Mouse (Mus musculus): ENCODE measurements around the gene Flrt3. TPM values are rescaled to one million over a fixed set of nuclear protein-coding genes. Genes with fewer than 3 reads are reported as not detected.

Flrt3 gene
- polyA plus RNA-seq, 1 experiment, result 0.23 TPM

DNA sequence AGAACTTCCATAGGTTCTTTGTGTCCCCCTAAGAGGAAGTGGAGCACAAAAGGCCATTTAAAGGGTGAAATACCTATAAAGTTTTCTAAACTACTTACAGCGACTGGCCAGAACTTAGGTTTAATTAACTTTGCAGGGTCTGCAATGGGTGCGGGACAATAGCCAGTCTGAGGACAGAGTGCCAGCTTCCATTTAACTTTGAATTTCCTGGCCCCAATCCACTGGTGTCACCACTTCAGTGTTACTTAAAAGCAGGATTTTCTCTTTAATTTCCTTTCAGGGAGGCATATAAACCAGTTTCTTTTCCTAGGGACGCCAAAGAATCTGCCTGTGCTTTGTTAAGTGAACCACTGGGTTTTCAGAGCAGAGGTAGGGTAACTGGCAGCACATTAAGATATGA, 27.3 kb upstream of the Flrt3 start:
- TF ChIP-seq POLR2A (IDR thresholded peaks at IDR 0.05; ENCODE audit: low read depth, low read length) (no peak), CTCF (IDR thresholded peaks at IDR 0.05; ENCODE audit: extremely low read depth, insufficient read depth, insufficient read length, insufficient replicate concordance) (no peak)
- no peaks in the 10 kb centered on the region for H3K27me3 ChIP-seq (ENCODE audit: control insufficient read depth, insufficient read depth, low read length)
- DNase-seq (ENCODE audit: low read depth in 1 of 2, low spot score in 2 of 2), result no peak
- H3K27ac ChIP-seq (ENCODE audit: insufficient read depth, low read length), result no peak overlapping the region
- no peak overlapping the region for H3K4me3 ChIP-seq (ENCODE audit: extremely low read depth, insufficient read depth, insufficient read length)
- H3K4me1 ChIP-seq (ENCODE audit: control insufficient read depth, insufficient read depth, insufficient read length), result no peaks in the 10 kb centered on the region
- WGBS, result 89% methylated on average over 3 of the region's 3 CpGs
- H3K36me3 ChIP-seq (ENCODE audit: control insufficient read depth, insufficient read depth, low read length), result no peaks in the 10 kb centered on the region

DNA sequence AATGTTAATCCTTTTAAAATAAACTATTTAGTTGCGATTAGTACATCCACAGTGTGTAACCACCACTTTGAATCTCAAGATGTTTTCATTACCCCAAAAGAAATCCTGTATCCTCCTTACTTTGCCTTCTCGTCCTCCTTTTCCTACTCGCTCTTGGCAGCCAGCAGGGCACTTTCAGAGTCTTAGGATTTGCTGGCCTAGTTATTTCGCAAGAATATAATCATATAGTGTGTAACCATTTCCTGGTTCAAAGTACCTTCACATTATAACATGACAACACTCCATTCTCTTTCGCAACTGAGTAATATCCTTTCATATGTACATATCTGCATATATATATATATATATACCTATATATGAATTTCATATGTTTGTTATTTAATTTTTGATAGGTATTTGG, 22.6 kb upstream of the Flrt3 start:
- H3K4me3 ChIP-seq (ENCODE audit: extremely low read depth, insufficient read depth, insufficient read length), result no peak overlapping the region
- no peak for DNase-seq (ENCODE audit: low read depth in 1 of 2, low spot score in 2 of 2)
- H3K36me3 ChIP-seq (ENCODE audit: control insufficient read depth, insufficient read depth, low read length), result no peaks in the 10 kb centered on the region
- 86% methylated on average over 5 of the region's 5 CpGs for WGBS
- TF ChIP-seq POLR2A (IDR thresholded peaks at IDR 0.05; ENCODE audit: low read depth, low read length) (no peak), CTCF (IDR thresholded peaks at IDR 0.05; ENCODE audit: extremely low read depth, insufficient read depth, insufficient read length, insufficient replicate concordance) (no peak)
- H3K27ac ChIP-seq (ENCODE audit: insufficient read depth, low read length), result no peak overlapping the region
- no peaks in the 10 kb centered on the region for H3K27me3 ChIP-seq (ENCODE audit: control insufficient read depth, insufficient read depth, low read length)
- H3K4me1 ChIP-seq (ENCODE audit: control insufficient read depth, insufficient read depth, insufficient read length), result no peaks in the 10 kb centered on the region

DNA sequence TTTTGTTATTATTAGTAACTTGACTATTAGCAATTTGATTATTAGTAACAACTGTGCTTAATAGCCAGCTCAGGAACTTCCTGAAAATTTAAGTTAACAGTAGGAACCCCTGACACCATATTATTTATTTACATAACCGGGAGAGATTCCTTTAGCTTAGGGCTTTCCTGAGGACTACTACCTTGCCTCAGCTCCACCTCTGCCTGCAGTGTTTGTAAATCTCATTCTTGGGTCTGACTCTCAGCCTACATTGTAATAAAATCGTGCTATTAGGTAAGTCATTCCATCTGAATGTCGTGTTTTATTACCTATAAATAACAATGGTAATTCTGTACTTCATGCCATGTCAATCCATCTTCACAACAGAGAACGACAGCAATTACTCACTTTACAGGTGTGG, 21.2 kb upstream of the Flrt3 start:
- Histone ChIP-seq H3K4me1 (ENCODE audit: control insufficient read depth, insufficient read depth, insufficient read length) (no peaks in the 10 kb centered on the region), H3K36me3 (ENCODE audit: control insufficient read depth, insufficient read depth, low read length) (no peaks in the 10 kb centered on the region), H3K27ac (ENCODE audit: insufficient read depth, low read length) (no peak overlapping the region), H3K27me3 (ENCODE audit: control insufficient read depth, insufficient read depth, low read length) (no peaks in the 10 kb centered on the region), H3K4me3 (ENCODE audit: extremely low read depth, insufficient read depth, insufficient read length) (no peak overlapping the region)
- no peak for DNase-seq (ENCODE audit: low read depth in 1 of 2, low spot score in 2 of 2)
- TF ChIP-seq CTCF (IDR thresholded peaks at IDR 0.05; ENCODE audit: extremely low read depth, insufficient read depth, insufficient read length, insufficient replicate concordance) (no peak), POLR2A (IDR thresholded peaks at IDR 0.05; ENCODE audit: low read depth, low read length) (no peak)
- WGBS, result 74% methylated on average over 4 of the region's 4 CpGs

DNA sequence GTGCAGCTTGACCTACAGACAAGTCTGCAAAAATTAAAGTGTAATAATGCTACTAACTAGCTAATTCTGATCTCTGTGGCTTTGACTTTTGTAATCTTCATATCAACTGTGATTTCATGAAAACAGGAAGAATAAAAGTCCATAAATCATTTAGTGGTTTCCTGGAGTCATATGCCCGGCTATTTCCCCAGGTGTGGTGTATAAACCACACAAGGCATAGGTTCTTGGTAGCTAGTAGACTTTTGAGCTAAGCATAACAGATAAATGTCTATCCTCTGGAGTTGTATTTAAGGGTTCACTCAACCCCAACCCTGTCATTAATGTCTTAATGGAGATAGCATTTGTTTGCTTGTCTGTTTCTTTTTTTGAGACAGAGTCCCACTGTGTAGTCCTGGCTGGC, 20.1 kb upstream of the Flrt3 start:
- Histone ChIP-seq H3K4me3 (ENCODE audit: extremely low read depth, insufficient read depth, insufficient read length) (no peak overlapping the region), H3K36me3 (ENCODE audit: control insufficient read depth, insufficient read depth, low read length) (no peaks in the 10 kb centered on the region), H3K27me3 (ENCODE audit: control insufficient read depth, insufficient read depth, low read length) (no peaks in the 10 kb centered on the region), H3K4me1 (ENCODE audit: control insufficient read depth, insufficient read depth, insufficient read length) (no peaks in the 10 kb centered on the region), H3K27ac (ENCODE audit: insufficient read depth, low read length) (no peak overlapping the region)
- no peak for DNase-seq (ENCODE audit: low read depth in 1 of 2, low spot score in 2 of 2)
- no peak for TF ChIP-seq POLR2A (IDR thresholded peaks at IDR 0.05; ENCODE audit: low read depth, low read length)
- no peak for TF ChIP-seq CTCF (IDR thresholded peaks at IDR 0.05; ENCODE audit: extremely low read depth, insufficient read depth, insufficient read length, insufficient replicate concordance)
- WGBS, result 8% methylated on average over 1 of the region's 1 CpGs

DNA sequence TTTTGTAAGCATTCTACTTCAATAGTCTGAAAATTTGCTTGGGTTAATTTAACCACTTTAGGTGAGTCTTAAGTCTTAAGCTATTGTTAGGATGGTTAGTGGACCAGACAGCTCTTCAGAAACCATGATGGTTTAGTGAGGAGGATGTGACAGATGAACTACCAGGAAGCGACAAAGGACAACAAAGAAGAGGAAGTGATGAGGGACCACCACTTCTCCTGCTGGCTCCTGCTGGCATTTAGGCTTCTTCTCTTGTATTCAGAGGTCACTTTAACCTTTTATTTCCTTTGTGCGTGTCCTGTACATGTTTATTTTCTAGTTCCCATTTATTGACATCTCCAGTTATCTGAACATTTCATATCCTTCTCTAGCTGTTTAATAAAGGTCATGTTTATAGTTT, 19.6 kb upstream of the Flrt3 start:
- Histone ChIP-seq H3K4me1 (ENCODE audit: control insufficient read depth, insufficient read depth, insufficient read length) (no peaks in the 10 kb centered on the region), H3K4me3 (ENCODE audit: extremely low read depth, insufficient read depth, insufficient read length) (no peak overlapping the region), H3K27ac (ENCODE audit: insufficient read depth, low read length) (no peak overlapping the region), H3K36me3 (ENCODE audit: control insufficient read depth, insufficient read depth, low read length) (no peaks in the 10 kb centered on the region), H3K27me3 (ENCODE audit: control insufficient read depth, insufficient read depth, low read length) (no peaks in the 10 kb centered on the region)
- DNase-seq (ENCODE audit: low read depth in 1 of 2, low spot score in 2 of 2), result no peak
- 24% methylated on average over 2 of the region's 2 CpGs for WGBS
- TF ChIP-seq POLR2A (IDR thresholded peaks at IDR 0.05; ENCODE audit: low read depth, low read length) (no peak), CTCF (IDR thresholded peaks at IDR 0.05; ENCODE audit: extremely low read depth, insufficient read depth, insufficient read length, insufficient replicate concordance) (no peak)

DNA sequence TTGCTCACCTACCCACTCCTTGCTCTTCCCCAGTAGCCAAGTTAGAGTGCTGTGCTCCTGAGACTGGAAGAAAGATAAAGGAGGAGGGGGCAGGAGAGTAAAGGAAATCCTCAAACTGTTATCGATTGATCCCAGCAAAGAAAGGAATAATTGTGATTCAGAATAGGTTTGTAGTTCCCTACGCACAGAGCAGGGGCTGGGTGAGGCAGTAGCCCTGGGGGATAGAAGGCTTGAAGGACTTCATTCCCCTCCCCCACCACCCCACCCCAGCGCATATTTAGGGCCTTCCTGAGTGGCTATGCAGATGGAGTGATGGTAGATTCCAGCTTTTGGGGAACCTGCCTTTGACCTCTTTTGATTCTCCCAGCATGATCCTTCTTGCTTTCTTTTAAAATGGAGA, 5.5 kb upstream of the Flrt3 start:
- no peak overlapping the region for H3K27ac ChIP-seq (ENCODE audit: insufficient read depth, low read length)
- H3K36me3 ChIP-seq (ENCODE audit: control insufficient read depth, insufficient read depth, low read length), result no peaks in the 10 kb centered on the region
- TF ChIP-seq POLR2A (IDR thresholded peaks at IDR 0.05; ENCODE audit: low read depth, low read length) (no peak), CTCF (IDR thresholded peaks at IDR 0.05; ENCODE audit: extremely low read depth, insufficient read depth, insufficient read length, insufficient replicate concordance) (no peak)
- WGBS, result 70% methylated on average over 3 of the region's 3 CpGs
- H3K27me3 ChIP-seq (ENCODE audit: control insufficient read depth, insufficient read depth, low read length), result no peaks in the 10 kb centered on the region
- no peaks in the 10 kb centered on the region for H3K4me1 ChIP-seq (ENCODE audit: control insufficient read depth, insufficient read depth, insufficient read length)
- H3K4me3 ChIP-seq (ENCODE audit: extremely low read depth, insufficient read depth, insufficient read length), result no peak overlapping the region
- DNase-seq (ENCODE audit: low read depth in 1 of 2, low spot score in 2 of 2), result no peak

DNA sequence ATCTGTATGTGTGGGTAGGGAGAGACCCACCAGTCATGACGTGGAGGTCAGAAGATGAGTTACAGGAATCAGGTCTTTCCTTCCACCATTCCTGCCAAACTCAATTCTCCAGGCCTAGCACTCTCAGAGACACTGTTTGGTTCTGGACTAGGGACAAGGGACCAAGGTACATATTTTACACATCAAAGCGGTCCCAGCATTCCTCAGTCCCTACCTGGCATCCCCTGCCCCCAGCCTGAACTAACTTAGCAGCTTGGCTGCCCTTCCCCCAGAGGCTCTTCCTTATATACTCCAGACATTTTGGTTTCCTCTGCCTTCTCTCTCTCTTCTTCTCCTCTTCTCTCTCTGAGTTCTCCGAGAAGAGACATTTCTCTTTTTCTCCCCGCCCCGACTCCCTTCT, 2.2 kb upstream of the Flrt3 start:
- H3K4me3 ChIP-seq (ENCODE audit: extremely low read depth, insufficient read depth, insufficient read length), result no peak overlapping the region
- no peaks in the 10 kb centered on the region for H3K27me3 ChIP-seq (ENCODE audit: control insufficient read depth, insufficient read depth, low read length)
- TF ChIP-seq CTCF (IDR thresholded peaks at IDR 0.05; ENCODE audit: extremely low read depth, insufficient read depth, insufficient read length, insufficient replicate concordance) (no peak), POLR2A (IDR thresholded peaks at IDR 0.05; ENCODE audit: low read depth, low read length) (no peak)
- DNase-seq (ENCODE audit: low read depth in 1 of 2, low spot score in 2 of 2), result no peak
- 77% methylated on average over 5 of the region's 5 CpGs for WGBS
- H3K36me3 ChIP-seq (ENCODE audit: control insufficient read depth, insufficient read depth, low read length), result no peaks in the 10 kb centered on the region
- H3K27ac ChIP-seq (ENCODE audit: insufficient read depth, low read length), result no peak overlapping the region
- H3K4me1 ChIP-seq (ENCODE audit: control insufficient read depth, insufficient read depth, insufficient read length), result no peaks in the 10 kb centered on the region

Data from spleen, adult 2 months (tissue).